Mouse (Mus musculus) heart, embryonic 14.5 days (tissue): ENCODE measurements around the gene Il17rd. TPM values are rescaled to one million over a fixed set of nuclear protein-coding genes. Genes with fewer than 3 reads are reported as not detected.

ENCODE experiments used
- ATAC-seq: fragments of 200-750 bp; cut with Nextera tagmentation; 2 replicates; pipeline ENCODE4 v1.8.0; 2017; ENCODE audit warnings: low read depth, moderate TSS enrichment; ENCODE audit not compliant: insufficient number of reproducible peaks, insufficient read depth, low FRiP score
- H3K27ac ChIP-seq, 2 experiments: fragments of 200-500 bp in 1 of 2; fragments of 300-500 bp in 1 of 2; sonication (generic) in 1 of 2; replicated peaks in 1 of 2; 2 replicates each; pipeline ENCODE4 v1.5.1; 2012 to 2014; ENCODE audit warnings: low read depth in 2 of 2, low read length in 2 of 2, control low read depth in 1 of 2, mild to moderate bottlenecking in 1 of 2, mixed read lengths in 1 of 2; ENCODE audit not compliant: control insufficient read depth in 1 of 2, insufficient read depth in 1 of 2
- H3K27me3 ChIP-seq: fragments of 300-500 bp; sonication (generic); 2 replicates; pipeline ENCODE4 v1.6.1; 2014; ENCODE audit warnings: mild to moderate bottlenecking, low read length, control low read depth; ENCODE audit not compliant: control insufficient read depth, insufficient read depth
- H3K36me3 ChIP-seq: fragments of 300-500 bp; sonication (generic); 2 replicates; pipeline ENCODE4 v1.6.1; 2014; ENCODE audit warnings: mild to moderate bottlenecking, control low read depth, low read length, mixed read lengths; ENCODE audit not compliant: control insufficient read depth, insufficient read depth
- H3K4me1 ChIP-seq, 2 experiments: fragments of 200-500 bp in 1 of 2; fragments of 300-500 bp in 1 of 2; sonication (generic) in 1 of 2; 2 replicates each; pipeline ENCODE4 v1.6.1; 2012 to 2014; ENCODE audit warnings: low read length in 2 of 2, control low read depth in 1 of 2, mixed read lengths in 1 of 2; ENCODE audit not compliant: control insufficient read depth in 2 of 2, insufficient read depth in 2 of 2
- H3K4me2 ChIP-seq: fragments of 300-500 bp; sonication (generic); 2 replicates; pipeline ENCODE4 v1.6.1; 2014; ENCODE audit warnings: mild to moderate bottlenecking, low read length
- H3K4me3 ChIP-seq, 2 experiments: fragments of 200-500 bp in 1 of 2; fragments of 300-500 bp in 1 of 2; sonication (generic) in 1 of 2; 2 replicates each; pipeline ENCODE4 v1.5.1; 2012 to 2014; ENCODE audit warnings: low read length in 2 of 2, mild to moderate bottlenecking in 2 of 2, control low read depth in 1 of 2, low read depth in 1 of 2, moderate library complexity in 1 of 2; ENCODE audit not compliant: control insufficient read depth in 1 of 2, insufficient read depth in 1 of 2
- H3K9ac ChIP-seq: fragments of 300-500 bp; sonication (generic); 2 replicates; pipeline ENCODE4 v1.6.1; 2014; ENCODE audit warnings: mild to moderate bottlenecking, low read length
- H3K9me3 ChIP-seq: fragments of 300-500 bp; sonication (generic); 2 replicates; pipeline ENCODE4 v1.6.1; 2016; ENCODE audit warnings: low read length, control low read depth; ENCODE audit not compliant: control insufficient read depth
- WGBS: fragments of 180-500 bp; shearing (Covaris S2); extraction: QIAGEN DNeasy Blood & Tissue Kit; methylation state at CpG from one replicate; pipeline ENCODE4 v1.1.7; 2014; 5-methylcytosine and 5-hydroxymethylcytosine counted together
- polyA plus RNA-seq: library from polyadenylated mRNA; unstranded; fragments of >200 nt; fragmentation: Nextera tagmentation; extraction: Ambion mirVana; gene quantifications from 2 replicates; pipeline ENCODE4 v1.2.1, GENCODE M21; 2014

The Il17rd gene
- polyA plus RNA-seq, 1 experiment from 2014 or later: 1.5 TPM

DNA sequence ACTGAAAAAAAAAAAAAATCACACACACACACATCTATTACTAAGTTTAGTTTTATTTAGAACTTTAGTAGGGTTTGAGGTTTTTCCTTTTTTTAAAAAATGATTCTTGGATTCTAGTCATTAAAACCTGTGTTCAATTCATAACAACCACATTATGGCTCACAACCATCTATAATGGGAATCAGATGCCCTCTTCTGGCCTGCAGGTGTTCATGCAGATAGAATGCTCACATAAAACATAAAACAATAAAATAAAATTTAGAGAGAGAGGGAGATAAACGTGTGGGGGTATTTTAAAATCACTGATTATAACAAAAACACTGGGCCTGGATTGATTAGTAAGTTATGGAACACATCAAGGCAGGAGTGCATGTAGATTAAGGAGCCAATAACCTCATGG, 1.2 kb upstream of the Il17rd start:
- no peak for ATAC-seq
- Histone ChIP-seq H3K4me3 (no peak overlapping the region), H3K27ac (no peak overlapping the region), H3K27me3 (no peaks in the 10 kb centered on the region), H3K36me3 (no peaks in the 10 kb centered on the region), H3K9ac (no peak overlapping the region), H3K4me2 (no peak overlapping the region), H3K4me1 (peaks cover 6 to 8% of the 10 kb centered on the region in 2 experiments; a peak in 3 of 4 replicates), H3K9me3 (no peaks in the 10 kb centered on the region)
- 68% methylated on average over 1 of the region's 1 CpGs for WGBS

DNA sequence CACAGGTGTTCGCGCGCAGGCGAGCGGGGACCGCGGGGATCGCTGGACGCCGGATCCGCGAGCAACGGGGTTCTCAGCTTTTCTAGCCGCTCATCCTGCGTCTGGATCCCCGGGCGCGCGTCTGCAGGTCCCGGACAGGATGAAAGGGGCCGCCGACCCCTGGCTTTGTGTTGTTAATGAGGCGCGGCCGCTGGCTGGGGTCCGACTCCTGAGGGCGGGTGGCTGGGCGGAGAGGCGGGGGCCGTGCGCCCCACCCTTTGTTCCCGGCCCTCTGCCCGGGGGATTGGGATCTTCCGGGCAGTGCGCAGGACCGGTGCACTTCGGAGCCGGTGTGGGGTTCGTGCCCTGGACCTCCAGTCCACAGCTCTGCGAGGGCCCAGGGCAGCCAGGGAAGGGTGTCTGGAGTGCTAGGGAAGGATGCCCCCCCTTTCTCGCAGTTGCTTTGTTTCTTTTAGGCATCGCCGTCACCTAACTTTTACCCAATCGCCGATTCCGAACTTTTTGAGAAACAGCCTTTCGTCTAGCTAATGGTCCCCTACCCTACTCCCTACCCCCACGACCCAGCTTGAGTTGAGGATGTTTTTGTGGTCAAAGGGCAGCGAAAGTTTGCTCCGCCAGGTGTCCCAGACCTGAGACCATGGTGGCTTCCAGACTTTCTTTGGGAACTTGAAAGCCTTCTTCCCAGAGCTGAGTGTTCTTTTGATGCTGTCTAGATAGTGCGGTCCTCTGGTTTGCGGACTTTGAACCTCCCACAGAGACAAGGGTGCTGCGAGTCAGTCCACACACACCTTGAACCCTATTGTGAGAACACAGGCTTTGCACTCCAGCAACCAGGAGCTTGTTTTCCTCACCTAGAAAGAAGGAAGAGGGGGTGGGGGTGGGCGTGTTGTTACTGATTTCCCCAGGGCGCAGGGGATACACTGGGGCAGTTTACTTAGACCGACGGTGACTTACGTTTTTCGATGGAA, 824 bp downstream of the Il17rd start:
- Histone ChIP-seq H3K4me1 (peaks cover 21 to 23% of the 10 kb centered on the region in 2 experiments), H3K27me3 (no peaks in the 10 kb centered on the region), H3K9me3 (no peaks in the 10 kb centered on the region), H3K4me3 (peak overlapping the region; percentile 83 to 98), H3K4me2 (peak overlapping the region; percentile 88), H3K36me3 (no peaks in the 10 kb centered on the region), H3K27ac (peak overlapping the region in 1 of 2 experiments; percentile 62; a peak in 1 of 4 replicates), H3K9ac (peak overlapping the region; percentile 91)
- peak; percentile 70 for ATAC-seq
- under 1% methylated on average over 59 of the region's 59 CpGs for WGBS

DNA sequence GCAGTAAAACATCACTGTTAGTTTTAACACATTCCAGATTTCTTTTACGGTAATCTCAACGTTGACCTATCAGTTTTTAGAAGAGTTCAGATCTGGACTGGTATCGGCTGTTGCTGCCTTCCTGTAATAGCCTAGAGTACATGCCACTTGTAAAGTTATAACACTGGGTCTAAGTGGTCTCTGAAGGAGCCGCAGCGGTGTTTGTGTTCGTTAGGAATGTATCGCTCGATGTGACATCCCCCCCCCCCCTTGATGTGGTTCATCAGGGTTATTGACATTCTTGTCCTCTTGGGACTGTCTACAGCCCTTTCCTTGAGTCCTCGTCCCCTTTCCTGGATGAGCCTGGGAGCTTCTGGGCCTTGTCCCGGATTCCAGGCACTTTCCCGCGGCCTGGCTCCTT, 1.7 kb downstream of the Il17rd start:
- H3K4me1 ChIP-seq: peaks cover 28 to 31% of the 10 kb centered on the region in 2 experiments
- peak overlapping the region; percentile 83 to 98; a peak in 3 of 4 replicates for H3K4me3 ChIP-seq
- no peaks in the 10 kb centered on the region for H3K9me3 ChIP-seq
- no peak overlapping the region for H3K27ac ChIP-seq
- H3K36me3 ChIP-seq: no peaks in the 10 kb centered on the region
- H3K9ac ChIP-seq: no peak overlapping the region
- H3K27me3 ChIP-seq: no peaks in the 10 kb centered on the region
- H3K4me2 ChIP-seq: peak overlapping the region; percentile 88
- WGBS: 23% methylated on average over 12 of the region's 12 CpGs
- no peak for ATAC-seq

DNA sequence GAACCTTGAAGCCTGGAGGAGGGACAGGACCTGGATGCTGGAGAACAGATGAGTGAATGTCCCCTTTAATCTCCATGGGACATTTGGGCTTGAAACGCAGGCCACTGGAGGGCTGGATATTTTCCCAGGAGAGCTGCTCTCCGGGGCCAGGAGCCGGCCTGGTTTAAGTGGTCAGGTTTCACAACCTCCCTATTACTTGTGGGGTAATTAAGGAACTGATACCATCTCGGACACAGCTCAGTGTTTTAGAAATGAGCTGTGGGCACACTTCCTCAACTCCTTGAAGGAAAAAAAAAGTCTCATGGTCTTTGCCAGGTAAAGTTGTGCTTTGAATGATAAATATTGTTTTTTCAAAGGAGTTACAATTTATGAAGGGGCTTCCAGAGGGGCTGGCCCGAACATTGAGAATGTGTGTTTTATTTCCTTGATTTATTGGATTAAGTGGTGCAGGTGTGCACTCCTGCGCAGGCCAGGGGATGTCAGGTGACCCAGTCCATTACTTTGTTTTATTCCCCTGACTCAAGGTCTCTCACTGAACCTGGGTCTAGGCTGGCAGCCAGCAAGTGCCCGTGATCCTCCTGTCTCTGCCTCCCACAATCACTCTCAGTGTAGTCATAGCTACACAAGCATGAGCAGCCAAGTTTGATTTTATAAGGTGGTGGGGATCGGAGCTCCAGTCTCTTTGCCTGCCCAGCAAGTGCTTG, 3.7 kb downstream of the Il17rd start:
- no peak overlapping the region for H3K27ac ChIP-seq
- WGBS: 66% methylated on average over 8 of the region's 8 CpGs
- H3K9me3 ChIP-seq: no peaks in the 10 kb centered on the region
- no peak overlapping the region for H3K4me3 ChIP-seq
- no peak overlapping the region for H3K9ac ChIP-seq
- H3K27me3 ChIP-seq: no peaks in the 10 kb centered on the region
- no peak overlapping the region for H3K4me2 ChIP-seq
- no peaks in the 10 kb centered on the region for H3K36me3 ChIP-seq
- ATAC-seq: no peak
- H3K4me1 ChIP-seq: peaks cover 28 to 34% of the 10 kb centered on the region in 2 experiments

DNA sequence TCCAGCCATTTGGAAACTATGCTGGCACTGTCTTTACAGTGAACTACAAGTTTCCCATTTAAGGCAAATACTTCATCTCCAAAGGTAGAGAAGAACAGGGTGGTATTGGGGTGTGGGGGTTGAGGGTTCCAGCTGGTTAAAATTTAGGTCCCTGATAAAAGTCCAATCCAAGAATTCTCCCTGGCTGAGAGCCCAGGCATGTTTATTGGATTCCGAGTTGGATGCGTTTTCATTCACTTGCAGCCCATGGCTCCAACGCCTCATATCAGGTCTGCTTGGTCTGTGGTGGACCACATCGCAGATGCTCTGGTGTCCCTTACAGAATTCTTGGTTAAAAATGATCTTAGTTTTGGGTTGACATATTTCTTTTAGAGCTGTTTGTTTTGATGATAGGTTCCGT, 4.7 kb downstream of the Il17rd start:
- Histone ChIP-seq H3K36me3 (no peaks in the 10 kb centered on the region), H3K27ac (no peak overlapping the region), H3K9ac (no peak overlapping the region), H3K4me2 (no peak overlapping the region), H3K4me1 (peaks cover 28 to 36% of the 10 kb centered on the region in 2 experiments), H3K27me3 (no peaks in the 10 kb centered on the region), H3K9me3 (no peaks in the 10 kb centered on the region), H3K4me3 (no peak overlapping the region)
- 37% methylated on average over 5 of the region's 5 CpGs for WGBS
- ATAC-seq: no peak

DNA sequence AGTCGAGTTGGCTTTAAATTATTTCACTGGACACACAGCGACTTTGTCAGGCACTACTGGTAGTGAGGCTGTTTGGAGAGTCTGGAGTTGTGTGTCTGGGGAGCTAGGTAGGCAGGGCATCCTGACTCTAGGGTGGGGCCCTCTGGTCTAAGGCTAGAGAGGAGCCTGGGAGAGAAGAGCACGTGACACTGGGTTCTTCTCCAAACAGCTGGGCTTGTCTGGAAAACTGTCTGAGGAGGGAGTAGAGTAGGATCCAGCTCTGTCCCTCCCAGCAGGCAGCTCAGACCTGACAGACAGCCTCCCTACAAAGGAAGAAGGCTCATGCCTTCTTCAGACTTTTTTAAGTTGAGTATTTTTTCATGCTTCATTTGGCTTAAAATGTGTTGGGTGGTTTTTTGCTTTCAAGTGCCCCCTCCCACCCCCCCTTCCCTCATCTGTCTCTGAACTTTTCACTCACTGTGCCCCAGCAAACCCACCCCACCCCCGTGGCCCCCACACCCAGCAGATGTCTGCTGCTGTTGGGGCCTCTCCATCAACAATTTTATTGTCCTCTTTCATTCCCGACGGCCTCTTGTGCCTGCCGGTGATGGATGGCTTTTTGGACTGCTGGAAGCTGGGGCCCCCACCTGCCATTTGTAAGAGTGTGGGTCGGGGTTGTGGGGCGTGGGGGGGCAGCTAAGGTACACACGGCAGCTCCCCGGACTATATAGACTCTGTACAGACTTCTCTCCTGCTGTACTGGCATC, 5.7 kb downstream of the Il17rd start:
- Histone ChIP-seq H3K4me1 (peaks cover 31 to 42% of the 10 kb centered on the region in 2 experiments), H3K4me3 (no peak overlapping the region), H3K9ac (no peak overlapping the region; the same call in 1 of the 2 replicates)

DNA sequence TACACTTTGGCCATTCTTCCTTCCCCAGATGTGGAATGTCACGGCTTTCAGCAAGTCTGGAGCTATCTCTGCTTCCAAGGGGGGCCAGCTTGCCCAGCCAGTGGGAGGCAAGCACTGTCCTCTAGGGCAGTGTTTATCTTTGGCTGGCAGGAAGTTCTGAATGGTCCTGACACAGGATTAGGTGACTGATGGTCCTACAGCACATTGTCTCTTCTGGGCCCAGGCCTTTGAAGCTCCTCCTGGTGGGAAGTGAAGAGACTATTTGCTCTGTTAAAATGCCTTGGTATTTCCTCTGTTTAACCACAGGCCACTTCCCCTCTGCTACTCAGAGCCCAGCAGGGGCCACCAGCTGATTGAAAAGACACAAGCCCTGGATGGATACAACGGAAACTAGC, 6.2 kb downstream of the Il17rd start:
- 3% methylated on average over 2 of the region's 2 CpGs for WGBS
- peak overlapping the region; percentile 32 for H3K4me2 ChIP-seq
- peaks cover 26 to 39% of the 10 kb centered on the region in 2 experiments for H3K4me1 ChIP-seq

More for the DNA sequence above, 5.7 kb downstream of the Il17rd start:
- H3K27me3 ChIP-seq: no peaks in the 10 kb centered on the region
- no peaks in the 10 kb centered on the region for H3K36me3 ChIP-seq
- no peaks in the 10 kb centered on the region for H3K9me3 ChIP-seq
- peak; percentile 4; the same call in 1 of the 2 replicates for ATAC-seq
- peak overlapping the region; percentile 32 for H3K4me2 ChIP-seq
- peak overlapping the region in 1 of 2 experiments; percentile 24; a peak in 1 of 4 replicates for H3K27ac ChIP-seq
- WGBS: 7% methylated on average over 11 of the region's 11 CpGs

More for the DNA sequence above, 6.2 kb downstream of the Il17rd start:
- Histone ChIP-seq H3K27ac (peak overlapping the region; percentile 24 to 53; a peak in 2 of 4 replicates), H3K9me3 (no peaks in the 10 kb centered on the region), H3K36me3 (no peaks in the 10 kb centered on the region), H3K9ac (no peak overlapping the region), H3K27me3 (no peaks in the 10 kb centered on the region), H3K4me3 (no peak overlapping the region)
- peak; percentile 47; the same call in 1 of the 2 replicates for ATAC-seq
